Mouse (Mus musculus) liver, embryonic 11.5 days (tissue): Measurements from ENCODE around the gene Ube4a. TPM values are rescaled to one million over a fixed set of nuclear protein-coding genes. Genes with fewer than 3 reads are reported as not detected.

Source experiments
- ATAC-seq: fragments of 200-750 bp; cut with Nextera tagmentation; replicated peaks from 2 replicates; pipeline ENCODE4 v1.8.0; 2017; ENCODE audit warnings: moderate number of reproducible peaks, mild to moderate bottlenecking, moderate TSS enrichment, moderate library complexity; ENCODE audit not compliant: low FRiP score
- DNase-seq: peaks from one replicate; pipeline ENCODE4 v3.0.0-alpha.2; 2017; ENCODE audit warnings: low spot score
- H3K27ac ChIP-seq: fragments of 300-500 bp; sonication (generic); 2 replicates; pipeline ENCODE4 v1.5.1; 2014; ENCODE audit warnings: mild to moderate bottlenecking, low read depth, low read length, control low read depth
- H3K27me3 ChIP-seq: fragments of 300-500 bp; sonication (generic); replicated peaks from 2 replicates; pipeline ENCODE4 v1.6.1; 2014; ENCODE audit warnings: low read length, mixed read lengths; ENCODE audit not compliant: control insufficient read depth, insufficient read depth
- H3K36me3 ChIP-seq: fragments of 300-500 bp; sonication (generic); 2 replicates; pipeline ENCODE4 v1.6.1; 2014; ENCODE audit warnings: mild to moderate bottlenecking, low read length, moderate library complexity, mixed read lengths; ENCODE audit not compliant: control insufficient read depth, insufficient read depth
- H3K4me1 ChIP-seq: fragments of 300-500 bp; sonication (generic); replicated peaks from 2 replicates; pipeline ENCODE4 v1.6.1; 2014; ENCODE audit warnings: low read length, mixed read lengths; ENCODE audit not compliant: control insufficient read depth, insufficient read depth
- H3K4me2 ChIP-seq: fragments of 300-500 bp; sonication (generic); 2 replicates; pipeline ENCODE4 v1.6.1; 2014; ENCODE audit warnings: mild to moderate bottlenecking, control low read depth, moderate library complexity
- H3K4me3 ChIP-seq: fragments of 300-500 bp; sonication (generic); 2 replicates; pipeline ENCODE4 v1.5.1; 2014; ENCODE audit warnings: low read depth, low read length, control low read depth
- H3K9ac ChIP-seq: fragments of 300-500 bp; sonication (generic); 2 replicates; pipeline ENCODE4 v1.6.1; 2014; ENCODE audit warnings: low read depth, low read length, control low read depth
- H3K9me3 ChIP-seq: fragments of 300-500 bp; sonication (generic); 2 replicates; pipeline ENCODE4 v1.6.1; 2016; ENCODE audit warnings: low read length, inconsistent platforms, mixed read lengths; ENCODE audit not compliant: control insufficient read depth
- WGBS: fragments of 180-500 bp; shearing (Covaris S2); extraction: QIAGEN DNeasy Blood & Tissue Kit; methylation state at CpG from one replicate; pipeline ENCODE4 v1.1.7; 2014; 5-methylcytosine and 5-hydroxymethylcytosine counted together
- polyA plus RNA-seq: library from polyadenylated mRNA; unstranded; fragments of >200 nt; fragmentation: Nextera tagmentation; extraction: Ambion mirVana; gene quantifications from 2 replicates; pipeline ENCODE4 v1.2.1, GENCODE M21; 2014

Gene Ube4a
- 19.5 and 23.9 TPM in 2 replicates for polyA plus RNA-seq

GRCm38 (mm10) chr9:44965126-44965832, at the start of gene Ube4a:
Gene Ube4a, minus strand, starts transcription at chr9:44965600.
- ATAC-seq = peak; percentile 94
- Histone ChIP-seq H3K27me3 (no peaks in the 10 kb centered on the region), H3K4me2 (peak within 1 kb of the TSS; percentile 85), H3K4me1 (peaks cover 12% of the 10 kb centered on the region; the same call in 1 of the 2 replicates), H3K4me3 (peak within 1 kb of the TSS; percentile 79), H3K36me3 (peaks cover 11% of the 10 kb centered on the region; the same call in 1 of the 2 replicates), H3K9ac (peak within 1 kb of the TSS; percentile 79), H3K27ac (peak within 1 kb of the TSS; percentile 23; the same call in 1 of the 2 replicates), H3K9me3 (no peaks in the 10 kb centered on the region)
- under 1% methylated on average over 39 of the region's 39 CpGs for WGBS
- DNase-seq = peak; percentile 100

GRCm38 (mm10) chr9:45014879-45015278, 49.5 kb upstream of the Ube4a start:
- Histone ChIP-seq H3K27ac (no peak overlapping the region), H3K4me2 (no peak overlapping the region), H3K36me3 (no peaks in the 10 kb centered on the region), H3K9me3 (no peaks in the 10 kb centered on the region), H3K27me3 (0 out of 2 replicates have a peak, but pooled peaks cover 4% of the 10 kb centered on the region), H3K4me3 (no peak overlapping the region), H3K9ac (no peak overlapping the region), H3K4me1 (no peaks in the 10 kb centered on the region)
- DNase-seq (no peak), ATAC-seq (no peak)
- 37% methylated on average over 2 of the region's 2 CpGs for WGBS

GRCm38 (mm10) chr9:45011291-45011690, 45.9 kb upstream of the Ube4a start:
- H3K36me3 ChIP-seq = no peaks in the 10 kb centered on the region
- WGBS = 45% methylated on average over 6 of the region's 6 CpGs
- no peak overlapping the region for H3K27ac ChIP-seq
- no peak for ATAC-seq
- H3K4me3 ChIP-seq = no peak overlapping the region
- no peak overlapping the region for H3K9ac ChIP-seq
- no peaks in the 10 kb centered on the region for H3K9me3 ChIP-seq
- H3K4me1 ChIP-seq = no peaks in the 10 kb centered on the region
- H3K27me3 ChIP-seq = peaks cover 10% of the 10 kb centered on the region; the same call in 1 of the 2 replicates
- DNase-seq = no peak
- no peak overlapping the region for H3K4me2 ChIP-seq

- Histone ChIP-seq H3K4me1 (no peaks in the 10 kb centered on the region), H3K9ac (no peak overlapping the region), H3K27ac (no peak overlapping the region), H3K27me3 (peaks cover 10% of the 10 kb centered on the region; the same call in 1 of the 2 replicates), H3K36me3 (no peaks in the 10 kb centered on the region), H3K9me3 (no peaks in the 10 kb centered on the region), H3K4me2 (no peak overlapping the region), H3K4me3 (no peak overlapping the region)
- ATAC-seq (no peak), DNase-seq (no peak)
- 57% methylated on average over 4 of the region's 4 CpGs for WGBS
Measured at GRCm38 (mm10) chr9:45010461-45010860, 45.1 kb upstream of the Ube4a start.

- Histone ChIP-seq H3K27me3 (peaks cover 10% of the 10 kb centered on the region; the same call in 1 of the 2 replicates), H3K9me3 (no peaks in the 10 kb centered on the region), H3K4me2 (no peak within 1 kb of the TSS), H3K36me3 (no peaks in the 10 kb centered on the region), H3K27ac (no peak within 1 kb of the TSS), H3K4me1 (no peaks in the 10 kb centered on the region), H3K9ac (no peak within 1 kb of the TSS), H3K4me3 (no peak within 1 kb of the TSS)
- 80% methylated on average over 19 of the region's 19 CpGs for WGBS
- no peak for ATAC-seq
- DNase-seq = no peak
Measured at GRCm38 (mm10) chr9:45009180-45010078, 44.0 kb upstream of the Ube4a start, which contains the start of gene Cd3e. Gene Cd3e, minus strand, starts transcription at chr9:45009627.

- Histone ChIP-seq H3K27ac (no peak overlapping the region), H3K4me3 (no peak overlapping the region), H3K9ac (no peak overlapping the region), H3K4me2 (no peak overlapping the region), H3K4me1 (no peaks in the 10 kb centered on the region), H3K36me3 (no peaks in the 10 kb centered on the region), H3K27me3 (peaks cover 10% of the 10 kb centered on the region; the same call in 1 of the 2 replicates), H3K9me3 (no peaks in the 10 kb centered on the region)
- ATAC-seq = no peak
- 78% methylated on average over 4 of the region's 4 CpGs for WGBS
- DNase-seq = no peak
Measured at GRCm38 (mm10) chr9:45008342-45008741, 42.9 kb upstream of the Ube4a start.

- DNase-seq = no peak
- H3K27me3 ChIP-seq = peaks cover 10% of the 10 kb centered on the region; the same call in 1 of the 2 replicates
- 76% methylated on average over 12 of the region's 12 CpGs for WGBS
- no peak overlapping the region for H3K4me2 ChIP-seq
- no peak overlapping the region for H3K27ac ChIP-seq
- no peak for ATAC-seq
- H3K9ac ChIP-seq = no peak overlapping the region
- no peak overlapping the region for H3K4me3 ChIP-seq
- H3K9me3 ChIP-seq = no peaks in the 10 kb centered on the region
- H3K36me3 ChIP-seq = no peaks in the 10 kb centered on the region
- no peaks in the 10 kb centered on the region for H3K4me1 ChIP-seq
Measured at GRCm38 (mm10) chr9:45007404-45007803, 42.0 kb upstream of the Ube4a start.

- no peaks in the 10 kb centered on the region for H3K36me3 ChIP-seq
- 71% methylated on average over 3 of the region's 3 CpGs for WGBS
- no peak for DNase-seq
- H3K27me3 ChIP-seq = no peaks in the 10 kb centered on the region; the same call in 1 of the 2 replicates
- no peak overlapping the region for H3K9ac ChIP-seq
- no peak overlapping the region for H3K4me2 ChIP-seq
- H3K4me3 ChIP-seq = no peak overlapping the region
- no peaks in the 10 kb centered on the region for H3K4me1 ChIP-seq
- no peak for ATAC-seq
- H3K9me3 ChIP-seq = no peaks in the 10 kb centered on the region
- no peak overlapping the region for H3K27ac ChIP-seq
Measured at GRCm38 (mm10) chr9:45000249-45000648, 34.8 kb upstream of the Ube4a start.
